Mouse (Mus musculus) MEL (cell line): ENCODE results near the gene Iqsec1.
A peak's percentile ranks its signal among the peaks of the same experiment; 100 is the strongest.

Experiments used
- CHD1 ChIP-seq: IDR thresholded peaks from 2 replicates; pipeline ENCODE4 v1.6.1; 2012; ENCODE audit warnings: low read depth, mild to moderate bottlenecking, inconsistent platforms, low read length, improper control_type of control experiment
- CTCF ChIP-seq, 3 experiments: IDR thresholded peaks in 2 of 3; conservative IDR thresholded peaks in 1 of 3; 2 replicates each; pipeline ENCODE4 v1.5.1; 2011 to 2012; ENCODE audit warnings: low read length in 3 of 3, low read depth in 2 of 3, mild to moderate bottlenecking in 2 of 3, improper control_type of control experiment in 1 of 3, inconsistent platforms in 1 of 3, mixed read lengths in 1 of 3, moderate library complexity in 1 of 3; ENCODE audit not compliant: control insufficient read depth in 1 of 3, insufficient read depth in 1 of 3, poor library complexity in 1 of 3, severe bottlenecking in 1 of 3
- EP300 ChIP-seq, 2 experiments: IDR thresholded peaks; 2 replicates each; pipeline ENCODE4 v1.6.1; 2011; ENCODE audit warnings: improper control_type of control experiment in 2 of 2, low read length in 2 of 2, low read depth in 1 of 2, mild to moderate bottlenecking in 1 of 2
- JUND ChIP-seq: IDR thresholded peaks from 2 replicates; pipeline ENCODE4 v1.6.1; 2011; ENCODE audit warnings: low read depth, mild to moderate bottlenecking, improper control_type of control experiment, low read length
- POLR2A ChIP-seq, 2 experiments: IDR thresholded peaks; 2 replicates each; pipeline ENCODE4 v1.6.1; 2011 to 2012; ENCODE audit warnings: low read length in 2 of 2, mild to moderate bottlenecking in 2 of 2, control low read depth in 1 of 2, improper control_type of control experiment in 1 of 2, low read depth in 1 of 2, moderate library complexity in 1 of 2; ENCODE audit not compliant: control insufficient read depth in 1 of 2, insufficient read depth in 1 of 2, poor library complexity in 1 of 2
- POLR2AphosphoS5 ChIP-seq: IDR thresholded peaks from 2 replicates; pipeline ENCODE4 v1.6.1; 2012; ENCODE audit warnings: low read depth, borderline replicate concordance, mild to moderate bottlenecking, inconsistent platforms, low read length, moderate library complexity, mixed read lengths
- TBP ChIP-seq: IDR thresholded peaks from 2 replicates; pipeline ENCODE4 v1.8.0; 2011; ENCODE audit warnings: low read depth, low read length, improper control_type of control experiment
- USF1 ChIP-seq: IDR thresholded peaks from 2 replicates; pipeline ENCODE4 v1.6.1; 2014; ENCODE audit warnings: low read depth, mild to moderate bottlenecking, inconsistent platforms, low read length, improper control_type of control experiment, moderate library complexity

DNA sequence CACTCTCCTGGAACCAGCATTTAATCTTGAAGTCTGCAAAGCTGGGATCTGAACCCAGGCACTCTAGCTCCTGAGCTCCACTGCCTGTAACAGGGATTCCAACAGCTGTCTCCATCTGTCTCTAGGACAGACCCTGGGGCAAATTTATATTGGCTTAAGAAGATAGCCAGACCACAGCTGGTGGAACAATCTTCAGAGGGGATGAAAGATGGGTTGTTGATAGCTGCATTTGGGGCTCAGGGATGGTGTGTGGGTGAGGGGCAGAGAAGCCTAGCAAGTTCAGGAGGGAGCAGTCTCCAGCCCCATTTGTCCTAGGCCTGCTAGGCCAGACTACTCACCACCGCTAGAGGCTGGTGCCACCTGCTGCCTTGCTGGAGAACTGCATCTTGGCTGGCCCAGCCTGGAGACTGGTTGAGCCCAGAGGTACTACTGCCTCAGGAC lies 260.0 kb downstream of the Iqsec1 start:
- TF ChIP-seq CTCF (IDR thresholded peaks at IDR 0.05 in 2 of 3, conservative IDR thresholded peaks at IDR 0.05 in 1 of 3; ENCODE audit: control insufficient read depth in 1 of 3, insufficient read depth in 1 of 3, low read depth in 2 of 3, low read length in 3 of 3, poor library complexity in 1 of 3, severe bottlenecking in 1 of 3) (peak; percentile 75 to 95 (median 86)), POLR2AphosphoS5 (no peak), USF1 (no peak), JUND (no peak), POLR2A (IDR thresholded peaks at IDR 0.05; ENCODE audit: control insufficient read depth in 1 of 2, insufficient read depth in 1 of 2, low read depth in 1 of 2, low read length in 2 of 2, poor library complexity in 1 of 2) (no peak), TBP (no peak), EP300 (IDR thresholded peaks at IDR 0.05; ENCODE audit: low read depth in 1 of 2, low read length in 2 of 2) (no peak), CHD1 (no peak)
